Mouse (Mus musculus): ENCODE results near the gene Uvrag.

Uvrag gene

DNA sequence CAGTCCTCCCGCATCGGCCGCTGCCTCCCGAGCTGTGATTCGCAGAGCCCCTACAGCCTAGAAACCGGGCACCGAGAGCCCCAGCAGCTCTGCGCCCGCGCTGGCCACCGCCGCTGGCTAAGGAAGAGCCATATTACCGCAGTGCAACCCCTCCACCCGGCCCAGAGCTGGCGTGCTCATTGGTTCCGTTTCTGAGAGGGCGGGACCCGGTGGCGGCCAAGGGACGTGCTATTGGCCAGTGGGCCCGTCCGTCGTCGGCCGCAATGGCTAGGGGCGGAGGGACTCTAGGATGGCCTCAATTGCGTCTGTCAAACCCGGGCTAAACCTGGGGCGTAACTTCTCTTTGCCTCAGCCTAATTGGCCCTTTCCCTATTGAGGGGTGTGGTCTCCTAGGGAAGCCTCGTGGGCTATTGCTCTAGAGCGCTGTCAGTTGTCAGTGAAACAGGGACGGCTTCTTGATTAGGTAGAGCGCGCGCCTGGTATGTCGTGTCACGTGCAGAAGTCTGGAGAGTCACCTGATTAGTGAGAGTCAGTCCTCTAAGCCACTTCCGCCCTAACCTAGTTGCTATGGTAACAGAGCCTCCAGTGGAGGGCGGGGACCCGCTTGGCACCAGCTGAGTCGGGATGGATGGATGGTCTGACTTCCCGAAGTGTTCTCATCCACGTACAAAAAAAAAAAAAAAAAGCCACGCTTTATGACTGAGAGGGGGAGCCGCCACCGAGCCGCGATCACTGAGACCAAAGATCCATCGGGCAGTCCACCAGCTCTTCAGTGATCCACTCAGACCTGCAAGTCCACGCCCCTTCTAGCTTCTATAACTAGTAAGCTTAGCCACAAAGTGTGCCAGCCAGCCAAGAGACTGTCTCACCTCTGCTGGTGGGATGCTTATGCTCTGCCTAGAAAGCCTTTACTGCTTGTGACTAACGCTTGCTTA, at the start of gene Uvrag:
Gene Uvrag (minus strand): TSS at position 158 of the 935 bp plus-strand sequence.
- DNase-seq (ENCODE audit: low read depth, low spot score): peak; percentile 100

- no peak for DNase-seq (ENCODE audit: low read depth, low spot score)
Measured at GRCm38 (mm10) chr7:99189885-99190284, 48.9 kb upstream of the Uvrag start.

- DNase-seq (ENCODE audit: low read depth, low spot score): no peak
Measured at GRCm38 (mm10) chr7:99188630-99189029, 47.7 kb upstream of the Uvrag start.

- no peak for DNase-seq (ENCODE audit: low read depth, low spot score)
Measured at GRCm38 (mm10) chr7:99187451-99187850, 46.5 kb upstream of the Uvrag start.

GRCm38 (mm10) chr7:99185405-99185804, 44.5 kb upstream of the Uvrag start:
- no peak for DNase-seq (ENCODE audit: low read depth, low spot score)

DNA sequence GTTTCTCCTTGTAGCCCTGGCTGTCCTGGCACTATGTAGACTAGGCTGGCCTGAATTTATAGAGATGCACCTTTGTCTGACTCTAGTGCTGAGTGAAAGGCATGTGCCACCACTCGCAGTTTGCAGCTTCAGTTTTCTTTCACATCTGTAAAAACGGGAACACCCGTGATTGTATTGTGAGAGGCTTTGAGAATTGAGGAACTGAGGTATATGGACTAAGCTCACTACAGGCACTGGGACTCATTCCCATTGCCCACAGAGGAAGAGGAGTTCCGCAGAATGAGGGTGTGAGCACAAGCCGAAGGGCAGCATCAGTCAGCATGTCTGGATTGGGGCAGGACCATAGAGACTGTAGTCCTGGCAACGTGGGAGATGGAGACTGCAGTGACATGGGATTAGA, 42.8 kb upstream of the Uvrag start:
- DNase-seq (ENCODE audit: low read depth, low spot score): no peak

DNA sequence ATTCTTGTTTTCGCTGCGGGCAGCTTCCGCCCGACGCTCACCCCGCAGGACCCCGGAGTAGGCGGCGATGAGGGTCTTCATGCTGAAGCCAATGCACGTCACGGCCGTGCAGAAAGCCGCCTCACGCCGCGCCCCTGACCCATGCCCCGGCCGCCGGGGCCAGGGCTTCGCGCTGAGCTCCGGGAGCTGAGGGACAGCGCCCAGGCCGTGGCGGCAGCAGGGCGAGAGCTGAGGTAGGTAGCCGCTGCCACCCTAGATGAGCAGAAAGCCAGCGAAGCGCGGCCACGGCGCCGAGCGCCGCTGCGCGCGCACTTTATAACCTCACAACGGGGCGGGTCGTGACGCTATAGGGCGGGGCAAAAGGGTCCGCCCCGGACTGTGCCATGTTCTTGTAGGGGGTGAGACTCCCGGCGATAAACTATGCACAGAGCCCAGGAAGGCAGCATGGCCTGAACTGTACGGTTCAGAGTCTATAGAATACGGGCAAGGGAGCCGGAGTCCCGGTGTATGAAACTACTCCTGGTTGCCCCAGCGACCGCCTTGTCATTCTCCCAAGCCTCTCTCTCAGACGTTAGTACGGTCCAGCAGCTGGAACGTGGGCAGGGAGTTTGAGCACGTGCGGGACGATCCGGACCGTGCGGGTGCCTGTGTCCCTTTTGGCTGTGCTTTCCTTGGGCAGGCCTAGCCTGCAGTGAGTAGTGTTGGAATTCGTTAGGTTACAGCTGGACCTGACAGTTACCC, 41.7 kb upstream of the Uvrag start, which contains the start of gene Dgat2:
Gene Dgat2 (minus strand): TSS at position 288 of the 741 bp plus-strand sequence.
- DNase-seq (ENCODE audit: low read depth, low spot score): peak; percentile 88

DNA sequence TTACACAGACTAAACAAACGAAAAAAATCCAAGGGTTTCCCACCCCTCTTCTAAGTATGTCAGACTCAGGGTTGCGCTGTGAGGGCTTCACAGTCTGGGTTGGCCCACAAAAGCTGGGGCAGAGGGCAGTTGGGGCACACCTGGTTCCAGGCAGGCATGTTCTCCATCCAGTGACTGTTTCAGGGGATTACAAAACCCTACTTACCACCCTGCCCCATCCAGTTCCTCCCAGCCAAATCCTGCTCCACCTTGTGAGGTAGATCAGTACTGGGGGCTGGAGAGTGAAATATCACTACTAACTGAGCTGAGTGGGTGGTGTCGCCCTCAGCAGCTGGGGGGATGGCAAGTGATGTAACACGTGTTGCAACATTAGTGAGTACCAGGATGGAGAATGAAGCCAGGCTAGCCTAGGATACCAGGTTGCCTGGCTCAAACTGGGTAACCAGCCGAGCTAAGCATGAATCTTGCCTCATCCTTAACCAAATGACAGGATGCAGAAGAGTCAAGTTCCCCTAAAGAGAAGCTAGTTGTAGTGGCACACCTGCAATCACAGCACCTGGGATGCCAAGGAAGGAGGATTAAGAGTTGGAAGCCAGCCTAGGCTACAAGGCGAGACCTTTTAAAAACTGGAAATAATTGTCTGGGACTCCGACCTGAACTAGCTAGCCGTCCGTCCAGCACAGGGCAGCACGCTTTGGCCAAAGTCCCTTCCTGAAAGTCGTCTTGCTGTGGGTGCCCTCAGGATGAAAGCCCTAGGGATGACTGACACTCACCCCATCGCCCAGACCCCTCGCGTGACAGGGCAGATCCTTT, 40.9 kb upstream of the Uvrag start:
- no peak for DNase-seq (ENCODE audit: low read depth, low spot score)

DNA sequence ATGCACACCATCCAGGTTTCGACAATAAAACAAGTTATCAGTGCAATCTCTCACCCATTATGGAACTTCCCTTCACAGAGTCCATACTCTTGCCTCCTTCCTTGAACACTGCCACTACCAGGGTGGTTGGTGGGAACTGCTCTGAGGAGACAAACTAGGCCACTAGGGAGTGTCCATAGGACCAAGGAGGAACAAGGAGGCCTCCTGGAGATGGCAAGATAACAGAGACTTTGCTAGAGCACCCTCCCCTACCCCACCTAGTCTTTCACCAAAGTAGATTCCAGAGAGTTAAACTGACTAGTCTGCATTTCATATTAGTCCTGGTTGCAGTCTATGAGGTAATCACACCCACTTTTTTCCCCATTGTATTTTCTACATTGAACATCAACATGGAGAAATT, 39.2 kb upstream of the Uvrag start:
- no peak for DNase-seq (ENCODE audit: low read depth, low spot score)

DNA sequence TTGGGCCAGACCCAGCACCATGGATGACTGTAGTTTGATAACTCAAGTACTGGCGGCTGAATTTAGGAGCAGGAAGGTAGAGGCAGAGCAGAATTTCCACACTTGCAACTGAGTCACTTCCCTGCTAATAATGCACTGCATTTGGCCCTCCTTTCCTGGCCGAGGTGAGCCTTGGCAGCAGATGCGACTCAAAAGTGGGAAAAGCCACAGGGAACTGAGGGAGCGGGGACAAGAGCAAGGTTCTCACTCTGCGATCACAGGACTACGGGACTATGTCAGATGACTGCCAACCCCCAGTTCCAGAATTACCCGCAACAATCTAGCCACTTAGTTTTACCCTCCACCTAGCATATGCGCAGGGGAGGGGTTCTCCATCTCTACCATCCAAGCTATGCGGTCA, 38.3 kb upstream of the Uvrag start:
- DNase-seq (ENCODE audit: low read depth, low spot score): no peak

GRCm38 (mm10) chr7:99177386-99177785, 36.4 kb upstream of the Uvrag start:
- peak; percentile 35 for DNase-seq (ENCODE audit: low read depth, low spot score)

GRCm38 (mm10) chr7:99175666-99176065, 34.7 kb upstream of the Uvrag start:
- DNase-seq (ENCODE audit: low read depth, low spot score): no peak

DNA sequence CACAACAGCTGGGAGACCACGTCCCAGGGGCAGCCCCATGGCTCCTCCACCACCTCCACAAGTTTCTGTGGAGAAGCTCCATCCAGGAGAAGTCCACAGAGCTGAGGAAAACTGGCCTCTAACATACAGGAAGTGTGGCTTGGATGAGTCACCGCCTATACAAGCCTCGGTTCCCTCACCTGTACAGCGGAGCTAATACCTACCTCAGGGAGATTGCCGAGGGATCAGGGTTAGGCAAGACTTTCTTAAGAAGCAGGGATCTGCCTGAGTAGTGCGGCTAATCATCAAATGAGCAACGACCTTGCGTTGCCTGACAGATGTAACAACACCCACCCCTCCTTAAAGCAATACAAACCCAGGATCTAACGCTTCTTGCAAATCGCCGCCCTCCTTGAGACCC, 34.2 kb upstream of the Uvrag start:
- no peak for DNase-seq (ENCODE audit: low read depth, low spot score)

- no peak for DNase-seq (ENCODE audit: low read depth, low spot score)
Measured at GRCm38 (mm10) chr7:99174006-99174405, 33.1 kb upstream of the Uvrag start.

- DNase-seq (ENCODE audit: low read depth, low spot score): no peak
Measured at GRCm38 (mm10) chr7:99172898-99173297, 32.0 kb upstream of the Uvrag start.

- DNase-seq (ENCODE audit: low read depth, low spot score): no peak
Measured at GRCm38 (mm10) chr7:99171730-99172463, 31.0 kb upstream of the Uvrag start.

DNA sequence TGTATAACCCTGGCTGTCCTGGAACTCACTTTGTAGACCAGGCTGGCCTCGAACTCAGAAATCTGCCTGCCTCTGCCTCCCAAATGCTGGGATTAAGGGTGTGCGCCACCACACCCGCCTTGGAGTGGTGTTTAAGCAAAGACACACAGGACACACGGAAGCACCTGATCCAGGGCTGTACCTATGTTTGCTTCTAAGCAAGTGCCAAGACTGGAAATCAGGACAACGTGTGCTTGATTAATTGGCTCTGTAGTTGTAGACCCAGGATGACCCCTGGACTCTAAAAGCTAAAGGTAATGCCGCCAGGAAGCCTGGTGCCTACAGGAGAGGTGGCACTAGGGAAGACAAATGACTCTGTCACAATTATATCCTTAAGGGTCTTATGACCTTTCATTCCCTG, 29.6 kb upstream of the Uvrag start:
- no peak for DNase-seq (ENCODE audit: low read depth, low spot score)

GRCm38 (mm10) chr7:99169717-99170403, 28.9 kb upstream of the Uvrag start:
- DNase-seq (ENCODE audit: low read depth, low spot score): peak; percentile 34

DNA sequence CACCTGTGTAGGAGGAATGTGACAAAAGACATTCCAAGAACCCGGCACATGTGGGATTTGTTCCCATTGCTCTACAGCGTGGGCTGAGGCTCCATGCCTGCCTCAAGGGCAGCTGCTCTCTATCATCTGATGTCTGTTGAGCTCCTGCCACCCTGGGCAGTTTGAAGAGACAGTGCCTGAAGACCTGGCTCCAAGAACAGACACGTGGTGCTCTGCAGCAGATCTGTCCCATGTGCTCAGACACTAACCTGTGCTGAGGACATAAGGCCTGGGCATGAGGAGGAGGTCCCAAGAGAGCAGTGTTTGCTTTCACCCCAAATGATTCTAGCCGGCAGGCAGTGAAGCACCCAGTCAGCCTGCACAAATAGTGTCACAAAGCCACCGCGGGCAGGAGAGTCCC, 27.8 kb upstream of the Uvrag start:
- DNase-seq (ENCODE audit: low read depth, low spot score): no peak

GRCm38 (mm10) chr7:99167939-99168338, 27.0 kb upstream of the Uvrag start:
- DNase-seq (ENCODE audit: low read depth, low spot score): no peak
